Mouse (Mus musculus): ENCODE measurements around the gene BC055324.
A peak's percentile ranks its signal among the peaks of the same experiment; 100 is the strongest.
"Not testable (repeated sequence)": the region's sequence is repeated elsewhere in the genome, so short reads cannot be mapped to it uniquely, and the experiment has no call there.

Gene BC055324

GRCm38 (mm10) chr1:163994721-163995608, at the start of gene BC055324, which contains the start of gene Mettl18:
Gene BC055324, minus strand, starts transcription at chr1:163994796.
Gene Mettl18, plus strand, starts transcription at chr1:163994889.
- peak; percentile 93 for DNase-seq

GRCm38 (mm10) chr1:164043549-164043948, 49.0 kb upstream of the BC055324 start:
- DNase-seq, result peak; percentile 41

GRCm38 (mm10) chr1:164040385-164041135, 46.0 kb upstream of the BC055324 start:
- no peak for DNase-seq

- peak; percentile 48 for DNase-seq
These were observed 32.8 kb upstream of the BC055324 start for GRCm38 (mm10) chr1:164027416-164027815.

GRCm38 (mm10) chr1:164025685-164026084, 31.1 kb upstream of the BC055324 start:
- DNase-seq, result no peak

GRCm38 (mm10) chr1:164022106-164022505, 27.5 kb upstream of the BC055324 start:
- not testable (repeated sequence) for DNase-seq

- DNase-seq, result not testable (repeated sequence)
These were observed 26.1 kb upstream of the BC055324 start for GRCm38 (mm10) chr1:164020746-164021145.

- no peak for DNase-seq
These were observed 25.2 kb upstream of the BC055324 start for GRCm38 (mm10) chr1:164019789-164020188.

GRCm38 (mm10) chr1:164018221-164018896, 23.8 kb upstream of the BC055324 start:
- DNase-seq, result no peak

- no peak for DNase-seq
These were observed 20.0 kb upstream of the BC055324 start for GRCm38 (mm10) chr1:164014616-164015015.

GRCm38 (mm10) chr1:164009235-164009634, 14.6 kb upstream of the BC055324 start:
- DNase-seq, result peak; percentile 18

- DNase-seq, result no peak
These were observed 9.7 kb upstream of the BC055324 start for GRCm38 (mm10) chr1:164004311-164004710.

GRCm38 (mm10) chr1:164001831-164002452, 7.3 kb upstream of the BC055324 start:
- DNase-seq, result no peak

- DNase-seq, result no peak
These were observed 965 bp upstream of the BC055324 start for GRCm38 (mm10) chr1:163995609-163995913.

GRCm38 (mm10) chr1:163994173-163994720, 349 bp downstream of the BC055324 start:
- no peak for DNase-seq

GRCm38 (mm10) chr1:163992371-163992770, 2.2 kb downstream of the BC055324 start:
- no peak for DNase-seq

GRCm38 (mm10) chr1:163976515-163976914, 18.1 kb downstream of the BC055324 start:
- no peak for DNase-seq

- DNase-seq, result no peak
These were observed 19.5 kb downstream of the BC055324 start for GRCm38 (mm10) chr1:163975088-163975487.

- no peak for DNase-seq
These were observed 20.1 kb downstream of the BC055324 start for GRCm38 (mm10) chr1:163974471-163974870.

- DNase-seq, result no peak
These were observed 30.4 kb downstream of the BC055324 start for GRCm38 (mm10) chr1:163964008-163964689.

- DNase-seq, result no peak
These were observed 36.6 kb downstream of the BC055324 start for GRCm38 (mm10) chr1:163958036-163958435.

- DNase-seq, result no peak
These were observed 41.2 kb downstream of the BC055324 start for GRCm38 (mm10) chr1:163953396-163953795.

Measured in lung, postnatal 36 days (tissue).